Mouse (Mus musculus) layer of hippocampus, adult 9-10 months (tissue): ENCODE measurements around the gene Ccdc86.
A peak's percentile ranks its signal among the peaks of the same experiment; 100 is the strongest.

Experiments used
- DNase-seq: peaks from one replicate; pipeline ENCODE4 v3.0.0; 2022; ENCODE audit warnings: low spot score

Ccdc86 gene

DNA sequence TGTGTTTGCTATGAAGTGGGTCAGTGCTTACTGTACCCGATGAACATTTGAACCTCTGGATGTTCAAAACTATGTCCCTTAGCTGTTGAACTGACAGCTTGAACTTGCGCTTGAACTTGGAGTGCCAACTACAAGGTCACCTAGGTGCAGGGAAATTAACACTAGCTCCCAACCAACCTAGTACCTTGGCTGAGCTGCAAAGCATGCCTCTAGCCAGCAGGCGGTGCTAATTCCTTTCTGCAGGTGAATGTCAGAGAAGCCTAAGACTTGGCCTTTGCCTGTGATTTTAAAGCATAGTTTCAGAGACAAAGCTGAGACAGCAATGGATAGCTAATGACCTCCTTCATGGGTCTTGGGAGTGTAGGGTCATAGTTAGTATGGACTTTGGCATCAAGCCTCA, 41.2 kb downstream of the Ccdc86 start:
- DNase-seq, result peak; percentile 50

DNA sequence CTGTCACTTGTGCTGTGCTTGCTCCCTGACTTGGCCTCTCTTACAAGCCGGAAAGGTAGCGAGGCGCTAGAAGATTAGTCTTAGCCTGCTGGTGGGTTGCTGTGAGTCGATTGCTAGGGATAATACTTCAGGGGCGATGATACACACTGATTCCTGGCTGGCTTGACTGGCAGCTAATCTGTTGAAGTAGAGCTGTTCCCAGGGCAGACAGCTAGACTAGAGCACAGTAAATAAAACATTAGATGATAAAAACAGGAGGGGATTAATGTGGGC, 43.4 kb downstream of the Ccdc86 start:
- no peak for DNase-seq

DNA sequence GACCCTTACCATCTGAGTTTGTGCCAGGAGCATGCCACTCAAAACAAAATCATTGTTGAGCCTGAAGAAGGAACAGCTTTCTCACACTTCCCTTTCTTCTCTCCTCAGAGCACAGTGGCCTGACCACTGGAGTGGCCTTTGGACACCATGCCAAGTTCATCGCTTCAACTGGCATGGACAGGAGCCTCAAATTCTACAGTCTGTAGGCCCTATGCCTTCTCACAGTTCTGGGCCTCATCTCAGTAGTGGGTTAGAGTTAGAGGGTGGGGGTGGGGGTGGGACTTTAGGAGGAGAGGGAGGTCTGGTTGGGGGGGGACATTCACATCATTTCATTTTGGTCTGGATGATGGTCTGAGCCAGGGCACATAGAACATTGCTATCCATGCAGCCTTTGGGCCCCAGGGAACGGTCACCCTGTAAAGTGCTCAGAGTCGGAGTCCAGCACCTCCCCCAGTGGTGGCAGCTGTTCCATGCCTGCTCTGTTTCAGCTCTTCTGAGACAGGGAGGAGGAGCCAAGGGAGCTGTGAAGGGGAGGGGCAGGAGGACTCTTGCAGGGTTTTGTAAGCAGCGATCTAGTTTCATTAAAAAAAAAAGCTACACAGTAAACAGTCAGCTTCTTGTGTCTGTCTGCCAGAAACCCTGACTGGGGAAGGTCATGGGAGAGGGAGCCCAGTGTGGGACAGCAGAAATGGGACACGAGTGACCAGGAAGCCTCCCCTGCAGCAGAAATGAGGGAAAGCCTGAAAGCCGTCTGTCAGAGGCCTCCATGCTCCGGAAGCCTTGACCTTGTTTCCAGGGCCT, 43.9 kb downstream of the Ccdc86 start:
- peak; percentile 7 for DNase-seq

DNA sequence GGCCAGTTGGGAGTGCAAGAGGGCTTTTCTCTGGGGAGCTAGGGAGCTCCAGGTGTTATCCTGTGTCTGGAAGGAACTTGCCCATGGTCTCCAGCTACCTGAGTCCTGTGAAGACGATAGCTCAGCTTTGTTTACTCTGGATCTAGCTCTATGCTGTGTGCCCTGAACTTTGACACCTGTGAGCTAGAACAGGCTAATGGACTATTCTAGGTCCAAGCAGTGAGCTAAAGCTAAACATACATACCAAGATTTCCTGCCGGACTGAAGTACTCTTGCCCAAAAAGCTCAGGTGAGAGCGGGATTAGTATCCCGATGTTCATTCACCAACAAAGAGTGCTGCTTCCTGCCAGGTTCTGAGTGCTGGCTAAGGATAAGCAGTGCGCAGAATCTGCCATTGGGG, 44.6 kb downstream of the Ccdc86 start:
- no peak for DNase-seq

DNA sequence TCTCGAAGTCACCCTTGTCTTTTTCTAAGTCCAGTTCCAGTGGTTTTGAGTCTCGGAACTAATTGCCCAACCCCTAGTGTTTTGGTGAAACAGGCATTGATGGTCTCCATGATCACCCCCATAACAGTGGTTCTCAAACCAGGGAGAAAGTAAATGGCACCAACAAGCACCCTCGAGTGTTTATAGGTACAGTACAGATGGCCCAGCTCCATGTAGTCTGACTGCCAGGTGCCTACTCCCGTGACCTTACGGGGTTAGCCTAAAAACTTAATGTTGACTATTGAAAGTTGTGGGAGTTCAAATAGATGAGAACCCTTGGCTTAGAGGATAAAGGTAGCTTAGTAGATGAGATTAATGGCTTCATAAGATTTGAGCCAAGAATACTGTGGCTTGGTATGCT, 48.0 kb downstream of the Ccdc86 start:
- DNase-seq, result no peak

DNA sequence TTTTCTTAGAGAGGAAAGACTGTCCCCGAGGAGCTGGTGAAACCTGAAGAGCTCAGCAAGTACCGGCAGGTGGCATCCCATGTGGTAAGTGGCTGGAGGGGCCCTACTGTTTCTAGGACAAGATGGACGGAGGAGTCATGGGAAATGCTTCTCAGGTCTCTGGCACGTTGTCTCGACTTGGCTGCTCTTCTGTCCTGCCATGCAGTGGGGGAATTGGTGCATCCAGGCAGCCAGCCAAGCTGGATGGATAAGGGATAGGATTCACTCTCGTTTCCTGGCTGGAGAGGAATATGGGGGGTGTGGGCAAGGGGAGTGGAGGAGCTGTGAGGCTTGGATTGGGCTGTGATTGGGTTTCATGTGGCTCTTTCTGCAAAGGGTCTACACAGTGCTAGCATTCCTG, 48.8 kb downstream of the Ccdc86 start:
- no peak for DNase-seq

DNA sequence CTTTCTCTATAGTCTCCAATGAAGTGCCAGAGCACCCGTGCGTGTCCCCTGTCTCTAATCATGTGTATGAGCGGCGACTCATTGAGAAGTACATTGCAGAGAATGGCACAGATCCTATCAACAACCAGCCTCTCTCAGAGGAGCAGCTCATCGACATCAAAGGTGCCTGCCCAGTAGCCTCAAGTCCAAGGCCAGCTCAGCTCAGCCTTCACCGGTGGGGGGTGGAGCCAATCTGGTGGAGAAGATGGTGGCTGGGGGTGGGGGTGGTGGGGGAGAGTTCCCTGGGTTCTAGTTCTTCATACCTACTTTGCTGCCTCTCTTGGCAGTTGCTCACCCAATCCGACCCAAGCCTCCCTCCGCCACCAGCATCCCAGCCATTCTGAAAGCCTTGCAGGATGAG, 51.6 kb downstream of the Ccdc86 start:
- DNase-seq, result no peak

DNA sequence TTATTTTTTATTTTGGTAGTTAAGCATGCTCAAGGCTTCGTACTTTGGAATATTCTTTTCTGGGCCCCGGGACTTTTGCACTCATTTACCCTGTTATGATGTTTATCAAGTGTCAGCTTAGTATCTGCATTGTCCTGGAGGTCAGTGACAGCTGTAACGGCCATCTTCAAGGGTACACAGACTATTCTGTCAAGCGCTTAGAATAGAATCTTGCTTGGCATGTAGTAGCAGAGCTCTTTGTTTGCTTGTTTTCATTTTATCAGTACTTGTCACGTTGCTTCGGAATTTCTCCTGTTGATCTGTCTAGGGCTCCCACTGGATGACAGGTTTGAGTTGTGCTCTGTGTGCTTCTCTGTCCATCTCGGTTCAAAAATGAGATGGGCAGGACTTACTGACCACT, 52.2 kb downstream of the Ccdc86 start:
- DNase-seq, result no peak

DNA sequence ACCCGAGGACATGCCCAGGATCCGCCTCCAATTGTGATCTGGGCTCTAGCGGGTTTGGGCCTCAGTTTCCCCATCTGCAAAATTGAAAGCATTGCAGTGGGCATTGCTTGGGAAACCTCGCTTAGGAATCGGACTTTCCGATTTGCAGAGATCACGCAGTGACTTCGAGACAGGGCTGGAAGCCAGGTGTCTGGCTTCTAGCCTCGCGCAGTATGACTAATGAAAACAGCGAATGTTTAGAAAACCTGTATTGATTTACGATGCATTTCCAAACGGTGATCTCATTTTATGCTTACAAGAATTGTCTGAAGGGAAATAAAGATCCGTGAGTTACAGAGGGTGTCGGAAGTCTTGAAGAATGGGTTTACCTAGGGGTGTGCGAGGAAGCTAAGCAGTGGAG, 53.4 kb downstream of the Ccdc86 start:
- no peak for DNase-seq

DNA sequence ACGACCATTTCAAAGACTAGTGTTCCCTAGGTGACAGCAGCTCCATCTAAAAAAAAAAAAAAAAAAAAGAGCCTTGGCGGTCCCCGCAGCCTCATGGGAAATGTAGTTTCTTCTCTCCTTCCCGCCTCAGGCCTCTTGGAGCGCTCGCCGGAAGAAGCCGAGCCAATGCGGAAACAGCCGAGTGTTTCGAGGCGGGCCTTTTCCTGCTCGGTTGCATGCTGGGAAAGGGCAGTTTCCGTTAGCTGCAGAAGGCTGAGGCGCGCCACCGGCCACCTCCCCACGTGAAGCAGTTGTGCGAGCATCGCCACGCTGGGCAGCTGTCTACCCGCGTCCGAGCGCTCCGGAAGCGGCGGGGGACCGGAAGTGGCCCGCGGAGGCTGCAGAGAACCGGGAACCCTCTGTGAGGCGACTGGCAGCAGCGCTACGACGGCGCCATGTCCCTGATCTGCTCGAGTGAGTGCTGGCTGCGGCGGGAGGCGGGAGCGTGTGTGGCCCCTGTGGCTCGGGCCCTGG, 54.0 kb downstream of the Ccdc86 start, which contains the start of gene Prpf19:
TSS of gene Prpf19 (plus strand) at position 216 of the 513 bp plus-strand sequence.
- peak; percentile 95 for DNase-seq

DNA sequence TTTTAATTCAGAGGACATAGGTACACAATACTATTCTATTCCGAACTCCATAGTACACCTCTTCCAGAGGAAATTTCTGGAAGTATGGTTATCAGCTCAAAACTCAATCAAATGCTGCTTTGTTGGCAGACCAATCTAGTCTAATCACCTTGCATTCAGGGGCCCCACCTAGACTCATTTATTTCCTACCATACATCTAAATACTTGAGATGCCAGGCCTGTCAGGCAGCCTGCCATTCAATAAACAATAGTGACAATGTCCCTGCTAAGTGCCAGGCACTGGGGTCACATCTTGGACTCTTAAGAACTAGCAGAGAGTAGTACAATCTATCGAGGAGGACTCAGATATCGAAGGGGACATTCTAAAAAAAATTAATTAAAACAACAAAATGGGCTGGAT, 56.9 kb downstream of the Ccdc86 start:
- no peak for DNase-seq
